7 mouse cellular contexts compared by ENCODE assay signal in genomic region chr8:83715771-83716170, GRCm38 (mm10). TPM values are rescaled to one million over a fixed set of nuclear protein-coding genes. Genes with fewer than 3 reads are reported as not detected.
A peak's percentile ranks its signal among the peaks of the same experiment; 100 is the strongest.
DNase-seq lines count a peak whose midpoint lies in the region; ATAC-seq and TF ChIP-seq lines count a peak whose summit lies in the region.

No protein-coding gene starts in this region.

- no peaks in the 10 kb centered on the region for H3K9me3 ChIP-seq in lung, postnatal 0 days (ENCODE audit: low read length)
- H3K9me3 ChIP-seq in embryonic facial prominence, embryonic 15.5 days (replicated peaks), result no peaks in the 10 kb centered on the region
- H3K9me3 ChIP-seq in limb, embryonic 11.5 days (ENCODE audit: control insufficient read depth, low read length), result no peaks in the 10 kb centered on the region
- no peaks in the 10 kb centered on the region for H3K9me3 ChIP-seq in stomach, embryonic 15.5 days

- H3K4me2 ChIP-seq in lung, postnatal 0 days (replicated peaks; ENCODE audit: low read depth, low read length), result peak overlapping the region; percentile 81
- peak overlapping the region; percentile 67 for H3K4me2 ChIP-seq in embryonic facial prominence, embryonic 15.5 days (replicated peaks)
- H3K4me2 ChIP-seq in limb, embryonic 11.5 days (ENCODE audit: low read depth, severe bottlenecking), result peak overlapping the region; percentile 74
- H3K4me2 ChIP-seq in stomach, embryonic 15.5 days, result peak overlapping the region; percentile 72

- no peaks in the 10 kb centered on the region for H3K4me1 ChIP-seq in lung, postnatal 0 days (ENCODE audit: insufficient read depth, low read depth, low read length)
- H3K4me1 ChIP-seq in embryonic facial prominence, embryonic 15.5 days, result peaks cover 15% of the 10 kb centered on the region
- peaks cover 8% of the 10 kb centered on the region for H3K4me1 ChIP-seq in limb, embryonic 11.5 days (ENCODE audit: control insufficient read depth, insufficient read depth, low read length)
- peaks cover 10% of the 10 kb centered on the region; the same call in 1 of the 2 replicates for H3K4me1 ChIP-seq in stomach, embryonic 15.5 days

- no peak for TF ChIP-seq CTCF in lung, postnatal 0 days (IDR thresholded peaks at IDR 0.05)

- H3K9ac ChIP-seq in lung, postnatal 0 days (replicated peaks; ENCODE audit: low read depth), result peak overlapping the region; percentile 50
- H3K9ac ChIP-seq in embryonic facial prominence, embryonic 15.5 days, result peak overlapping the region; percentile 50
- peak overlapping the region; percentile 77 for H3K9ac ChIP-seq in limb, embryonic 11.5 days (ENCODE audit: low read length)
- H3K9ac ChIP-seq in stomach, embryonic 15.5 days, result peak overlapping the region; percentile 80

- H3K27me3 ChIP-seq in lung, postnatal 0 days (replicated peaks; ENCODE audit: insufficient read depth, low read length), result no peaks in the 10 kb centered on the region
- H3K27me3 ChIP-seq in embryonic facial prominence, embryonic 15.5 days, result no peaks in the 10 kb centered on the region
- no peaks in the 10 kb centered on the region for H3K27me3 ChIP-seq in limb, embryonic 11.5 days (ENCODE audit: control insufficient read depth, insufficient read depth, low read length)
- H3K27me3 ChIP-seq in stomach, embryonic 15.5 days (replicated peaks), result no peaks in the 10 kb centered on the region

- peak overlapping the region; percentile 75 for H3K27ac ChIP-seq in lung, postnatal 0 days (ENCODE audit: low read length)
- peak overlapping the region; percentile 90 for H3K27ac ChIP-seq in embryonic facial prominence, embryonic 15.5 days (replicated peaks)
- no peak overlapping the region for H3K27ac ChIP-seq in limb, embryonic 11.5 days (replicated peaks; ENCODE audit: low read depth, low read length)
- H3K27ac ChIP-seq in stomach, embryonic 15.5 days, result peak overlapping the region; percentile 95

- peak; percentile 11 for DNase-seq in lung, postnatal 0 days (ENCODE audit: low spot score)
- DNase-seq in lung, adult 18-20 months, result no peak
- no peak for DNase-seq in limb, embryonic 11.5 days (ENCODE audit: low spot score)
- DNase-seq in adrenal gland, adult 18-20 months (ENCODE audit: low spot score in 2 of 2), result no peak
- DNase-seq in right cerebral cortex, postnatal 4 days, result no peak

- TF ChIP-seq EP300 in lung, postnatal 0 days (IDR thresholded peaks at IDR 0.05), result no peak

- peak overlapping the region; percentile 58 for H3K4me3 ChIP-seq in lung, postnatal 0 days (ENCODE audit: low read depth, low read length)
- H3K4me3 ChIP-seq in embryonic facial prominence, embryonic 15.5 days (replicated peaks), result peak overlapping the region; percentile 61
- H3K4me3 ChIP-seq in limb, embryonic 11.5 days (ENCODE audit: low read depth, low read length), result peak overlapping the region; percentile 83
- peak overlapping the region; percentile 92 for H3K4me3 ChIP-seq in stomach, embryonic 15.5 days (replicated peaks)

- H3K36me3 ChIP-seq in lung, postnatal 0 days (ENCODE audit: insufficient read depth, low read length), result peaks cover 11% of the 10 kb centered on the region
- H3K36me3 ChIP-seq in embryonic facial prominence, embryonic 15.5 days, result peaks cover 15% of the 10 kb centered on the region
- H3K36me3 ChIP-seq in limb, embryonic 11.5 days (ENCODE audit: control insufficient read depth, insufficient read depth, low read length), result peaks cover 9% of the 10 kb centered on the region
- peaks cover 15% of the 10 kb centered on the region; the same call in 1 of the 2 replicates for H3K36me3 ChIP-seq in stomach, embryonic 15.5 days

- WGBS in lung, postnatal 0 days, result under 1% methylated on average over 17 of the region's 17 CpGs
- WGBS in embryonic facial prominence, embryonic 15.5 days, result under 1% methylated on average over 17 of the region's 17 CpGs
- WGBS in limb, embryonic 11.5 days, result 1% methylated on average over 17 of the region's 17 CpGs
- under 1% methylated on average over 17 of the region's 17 CpGs for WGBS in stomach, embryonic 15.5 days

- ATAC-seq in lung, postnatal 0 days, result no peak
- no peak for ATAC-seq in embryonic facial prominence, embryonic 15.5 days (ENCODE audit: insufficient number of reproducible peaks, low FRiP score, low TSS enrichment, low read depth)
- ATAC-seq in limb, embryonic 11.5 days (ENCODE audit: insufficient number of reproducible peaks, low FRiP score, low TSS enrichment, low read depth), result 0 out of 2 replicates have a peak, but pooled peaks have one; percentile 8
- no peak for ATAC-seq in stomach, embryonic 15.5 days (ENCODE audit: insufficient read depth, low FRiP score, low read depth)

RNA-seq across cellular contexts. Expression of gene Ddx39, which starts 0.8 kb away (rescaled TPM):
- 51.0 and 53.9 TPM in 2 replicates for polyA plus RNA-seq in lung, postnatal 0 days (2015; fragmentation: Nextera tagmentation; extraction: Ambion mirVana)
- polyA plus RNA-seq in embryonic facial prominence, embryonic 15.5 days (2015; fragmentation: Nextera tagmentation; extraction: Ambion mirVana), result 132 and 134 TPM in 2 replicates
- polyA plus RNA-seq in limb, embryonic 11.5 days (2014; fragmentation: Nextera tagmentation; extraction: Ambion mirVana), result 210 and 215 TPM in 2 replicates
- 180 and 185 TPM in 2 replicates for polyA plus RNA-seq in stomach, embryonic 15.5 days (2015; fragmentation: Nextera tagmentation; extraction: Ambion mirVana)
- 10 to 100 TPM; 17.5 to 20.5 TPM for total RNA-seq in adrenal gland, adult 18-20 months (2021)

RNA-seq across cellular contexts. Expression of gene Pkn1, which starts 16.8 kb away (rescaled TPM):
- 32.2 and 34.4 TPM in 2 replicates for polyA plus RNA-seq in lung, postnatal 0 days (2015; fragmentation: Nextera tagmentation; extraction: Ambion mirVana)
- 23.7 and 25.8 TPM in 2 replicates for polyA plus RNA-seq in embryonic facial prominence, embryonic 15.5 days (2015; fragmentation: Nextera tagmentation; extraction: Ambion mirVana)
- polyA plus RNA-seq in limb, embryonic 11.5 days (2014; fragmentation: Nextera tagmentation; extraction: Ambion mirVana), result 28.8 and 30.1 TPM in 2 replicates
- 29.2 and 34.8 TPM in 2 replicates for polyA plus RNA-seq in stomach, embryonic 15.5 days (2015; fragmentation: Nextera tagmentation; extraction: Ambion mirVana)
- 100 to 1,000 TPM; 124 to 126 TPM for total RNA-seq in adrenal gland, adult 18-20 months (2021)

RNA-seq across cellular contexts. Expression of gene Adgre5, which starts 25.4 kb away (rescaled TPM):
- 145 and 146 TPM in 2 replicates for polyA plus RNA-seq in lung, postnatal 0 days (2015; fragmentation: Nextera tagmentation; extraction: Ambion mirVana)
- 44.3 and 50.1 TPM in 2 replicates for polyA plus RNA-seq in embryonic facial prominence, embryonic 15.5 days (2015; fragmentation: Nextera tagmentation; extraction: Ambion mirVana)
- polyA plus RNA-seq in limb, embryonic 11.5 days (2014; fragmentation: Nextera tagmentation; extraction: Ambion mirVana), result 24.6 and 26.4 TPM in 2 replicates
- 29.8 and 33.7 TPM in 2 replicates for polyA plus RNA-seq in stomach, embryonic 15.5 days (2015; fragmentation: Nextera tagmentation; extraction: Ambion mirVana)
- total RNA-seq in adrenal gland, adult 18-20 months (2021), result 10 to 100 TPM; 23.4 to 35.3 TPM

RNA-seq across cellular contexts. Expression of gene Ptger1, which starts 49.3 kb away (rescaled TPM):
- polyA plus RNA-seq in lung, postnatal 0 days (2015; fragmentation: Nextera tagmentation; extraction: Ambion mirVana), result 1.3 and 1.4 TPM in 2 replicates
- 1.2 and 1.4 TPM in 2 replicates for polyA plus RNA-seq in embryonic facial prominence, embryonic 15.5 days (2015; fragmentation: Nextera tagmentation; extraction: Ambion mirVana)
- polyA plus RNA-seq in limb, embryonic 11.5 days (2014; fragmentation: Nextera tagmentation; extraction: Ambion mirVana), result 0.59 and 1.6 TPM in 2 replicates
- 4.4 and 5.4 TPM in 2 replicates for polyA plus RNA-seq in stomach, embryonic 15.5 days (2015; fragmentation: Nextera tagmentation; extraction: Ambion mirVana)
- under 1 TPM; 0.45 to 0.99 TPM for total RNA-seq in adrenal gland, adult 18-20 months (2021)
